Mouse (Mus musculus): ENCODE measurements around the gene Hsh2d. TPM values are rescaled to one million over a fixed set of nuclear protein-coding genes. Genes with fewer than 3 reads are reported as not detected.

Gene Hsh2d
- polyA plus RNA-seq, 1 experiment = not detected

DNA sequence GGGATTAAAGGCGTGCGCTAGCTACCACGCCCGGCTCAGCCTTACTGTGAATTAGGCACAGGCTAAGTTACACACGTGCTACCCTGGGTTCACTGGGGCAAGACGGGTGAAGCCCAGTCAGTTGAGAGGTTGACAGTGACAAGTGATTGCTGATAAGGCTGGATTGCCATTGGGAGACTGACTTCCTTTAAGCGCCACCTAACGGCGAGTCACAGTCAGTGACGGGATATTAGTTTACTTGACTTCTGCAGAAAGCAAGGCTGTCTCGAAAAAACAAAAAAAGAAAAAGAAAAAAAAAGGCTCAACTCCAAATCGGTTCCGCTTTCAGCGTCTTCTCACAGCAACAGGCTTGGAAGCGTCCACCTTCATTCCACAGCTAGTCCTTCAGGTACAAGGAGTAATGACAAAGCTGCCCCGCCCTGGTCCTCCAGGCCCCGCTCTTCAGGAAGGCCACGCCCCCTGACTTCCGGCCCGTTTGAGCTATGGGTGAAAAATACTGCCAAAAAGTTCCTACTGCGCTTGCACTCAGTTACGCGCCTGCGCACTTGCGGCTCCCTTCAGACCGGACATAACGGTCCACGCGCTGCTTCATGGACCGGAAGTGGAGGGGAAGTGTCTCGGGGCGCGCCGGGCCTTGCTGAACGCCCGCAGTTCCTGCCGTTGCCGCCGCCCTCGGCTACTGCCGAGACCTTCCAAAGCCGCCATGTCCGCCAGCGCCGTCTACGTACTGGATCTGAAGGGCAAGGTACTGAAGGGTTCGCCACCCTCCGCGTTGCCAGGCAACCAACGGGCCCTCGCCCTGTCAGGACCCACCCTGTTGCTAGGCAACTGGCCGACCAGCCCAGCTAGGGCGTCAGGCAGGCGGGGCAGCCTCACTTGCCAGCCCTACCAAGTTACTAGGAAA lies 50.3 kb downstream of the Hsh2d start, which contains the start of gene Ap1m1:
Ap1m1 (plus strand) TSS at position 520 of the 904 bp plus-strand sequence.
- H3K4me3 ChIP-seq = peak within 1 kb of the TSS; percentile 76
- H3K36me3 ChIP-seq (ENCODE audit: control insufficient read depth, insufficient read depth) = no peaks in the 10 kb centered on the region
- TF ChIP-seq SRF (IDR thresholded peaks at IDR 0.05; ENCODE audit: control insufficient read depth, insufficient read length, low read depth) (no peak), REST (IDR thresholded peaks at IDR 0.05; ENCODE audit: insufficient read depth, insufficient read length) (no peak), POLR2AphosphoS2 (IDR thresholded peaks at IDR 0.05; ENCODE audit: insufficient read length, low read depth) (peak; percentile 60), MYOG (IDR thresholded peaks at IDR 0.05; ENCODE audit: control insufficient read depth in 1 of 3, insufficient read depth in 1 of 3, insufficient read length in 2 of 3, low read depth in 2 of 3) (peak in 1 of 3 experiments; percentile 45), MYOD1 (IDR thresholded peaks at IDR 0.05; ENCODE audit: control insufficient read depth in 1 of 3, insufficient read length in 2 of 3, low read depth in 2 of 3) (peak in 2 of 3 experiments; percentile 60 to 72), POLR2A (IDR thresholded peaks at IDR 0.05; ENCODE audit: insufficient read length, low read depth) (peak; percentile 72)
- peaks cover 13% of the 10 kb centered on the region for H3K79me2 ChIP-seq (ENCODE audit: control insufficient read depth, insufficient read depth)
- H3ac ChIP-seq (ENCODE audit: control insufficient read depth, insufficient read length) = peak within 1 kb of the TSS; percentile 55
- H3K27me3 ChIP-seq (ENCODE audit: control insufficient read depth, insufficient read depth, insufficient read length) = no peaks in the 10 kb centered on the region
- H3K4me2 ChIP-seq (ENCODE audit: low read depth) = peak within 1 kb of the TSS; percentile 74

DNA sequence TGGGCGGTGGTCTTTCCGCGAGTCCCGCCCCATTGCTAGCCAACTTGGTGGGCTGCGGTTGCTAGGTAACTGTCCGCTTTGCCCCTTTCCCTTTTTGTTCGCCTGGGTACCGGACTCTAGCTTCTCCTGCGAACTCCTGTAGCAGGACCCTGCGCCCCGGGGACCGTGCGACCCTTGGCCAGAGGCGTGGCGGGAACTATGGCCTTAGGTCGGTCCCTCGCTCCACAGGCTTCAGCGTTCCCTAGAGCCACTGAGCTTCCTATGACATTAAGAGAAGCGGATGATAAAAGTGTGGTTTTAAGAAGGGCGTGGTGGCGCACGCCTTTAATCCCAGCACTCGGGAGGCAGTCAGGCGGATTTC lies 50.9 kb downstream of the Hsh2d start:
- H3K4me3 ChIP-seq = peak overlapping the region; percentile 76
- H3K36me3 ChIP-seq (ENCODE audit: control insufficient read depth, insufficient read depth) = no peaks in the 10 kb centered on the region
- no peaks in the 10 kb centered on the region for H3K27me3 ChIP-seq (ENCODE audit: control insufficient read depth, insufficient read depth, insufficient read length)
- H3K4me2 ChIP-seq (ENCODE audit: low read depth) = peak overlapping the region; percentile 74
- TF ChIP-seq USF1 (IDR thresholded peaks at IDR 0.05; ENCODE audit: low read depth) = no peak
- no peak for TF ChIP-seq TCF12 (IDR thresholded peaks at IDR 0.05; ENCODE audit: insufficient read depth, poor library complexity, severe bottlenecking)
- TF ChIP-seq TCF3 (IDR thresholded peaks at IDR 0.05; ENCODE audit: insufficient read length, low read depth) = no peak
- TF ChIP-seq E2F4 (IDR thresholded peaks at IDR 0.05; ENCODE audit: insufficient read depth) = no peak
- TF ChIP-seq CEBPB (IDR thresholded peaks at IDR 0.05; ENCODE audit: insufficient read depth, poor library complexity, severe bottlenecking) = no peak
- TF ChIP-seq SRF (IDR thresholded peaks at IDR 0.05; ENCODE audit: control insufficient read depth, insufficient read length, low read depth) = no peak
- no peak for TF ChIP-seq MYOG (IDR thresholded peaks at IDR 0.05; ENCODE audit: control insufficient read depth in 1 of 3, insufficient read depth in 1 of 3, insufficient read length in 2 of 3, low read depth in 2 of 3)
- no peak for TF ChIP-seq POLR2AphosphoS2 (IDR thresholded peaks at IDR 0.05; ENCODE audit: insufficient read length, low read depth)
- TF ChIP-seq REST (IDR thresholded peaks at IDR 0.05; ENCODE audit: insufficient read depth, insufficient read length) = no peak
- TF ChIP-seq MYOD1 (IDR thresholded peaks at IDR 0.05; ENCODE audit: control insufficient read depth in 1 of 3, insufficient read length in 2 of 3, low read depth in 2 of 3) = no peak
- no peak for TF ChIP-seq POLR2A (IDR thresholded peaks at IDR 0.05; ENCODE audit: insufficient read length, low read depth)
- TF ChIP-seq MAX (IDR thresholded peaks at IDR 0.05; ENCODE audit: low read depth) = no peak
- H3K79me2 ChIP-seq (ENCODE audit: control insufficient read depth, insufficient read depth) = peaks cover 13% of the 10 kb centered on the region
- H3ac ChIP-seq (ENCODE audit: control insufficient read depth, insufficient read length) = peak overlapping the region; percentile 55

DNA sequence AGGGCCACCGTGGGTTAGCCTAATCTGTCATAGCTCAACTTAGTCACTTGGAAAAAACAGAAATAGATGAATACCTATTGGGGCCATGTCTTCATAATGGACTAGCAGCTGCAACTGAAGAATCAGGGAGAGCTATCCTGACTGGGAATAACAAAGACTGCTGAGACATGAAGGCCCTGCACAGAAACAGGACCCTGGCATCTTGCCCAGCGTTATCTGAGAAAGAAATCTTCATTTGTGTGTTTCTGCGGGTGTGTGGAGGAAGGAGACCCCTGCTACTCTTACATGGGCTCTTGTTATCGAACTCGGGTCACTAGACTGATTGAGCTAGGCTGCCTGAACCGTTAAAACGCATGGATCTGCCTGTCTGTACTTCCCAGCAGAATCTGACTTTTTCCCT lies 51.5 kb downstream of the Hsh2d start:
- Histone ChIP-seq H3K79me2 (ENCODE audit: control insufficient read depth, insufficient read depth) (peaks cover 13% of the 10 kb centered on the region), H3K4me2 (ENCODE audit: low read depth) (peak overlapping the region; percentile 74), H3K36me3 (ENCODE audit: control insufficient read depth, insufficient read depth) (no peaks in the 10 kb centered on the region), H3ac (ENCODE audit: control insufficient read depth, insufficient read length) (peak overlapping the region; percentile 55), H3K27me3 (ENCODE audit: control insufficient read depth, insufficient read depth, insufficient read length) (no peaks in the 10 kb centered on the region), H3K4me3 (peak overlapping the region; percentile 76)
- TF ChIP-seq SRF (IDR thresholded peaks at IDR 0.05; ENCODE audit: control insufficient read depth, insufficient read length, low read depth) (no peak), CEBPB (IDR thresholded peaks at IDR 0.05; ENCODE audit: insufficient read depth, poor library complexity, severe bottlenecking) (no peak), POLR2AphosphoS2 (IDR thresholded peaks at IDR 0.05; ENCODE audit: insufficient read length, low read depth) (no peak), MAX (IDR thresholded peaks at IDR 0.05; ENCODE audit: low read depth) (no peak), MYOD1 (IDR thresholded peaks at IDR 0.05; ENCODE audit: control insufficient read depth in 1 of 3, insufficient read length in 2 of 3, low read depth in 2 of 3) (no peak), POLR2A (IDR thresholded peaks at IDR 0.05; ENCODE audit: insufficient read length, low read depth) (no peak), E2F4 (IDR thresholded peaks at IDR 0.05; ENCODE audit: insufficient read depth) (no peak), USF1 (IDR thresholded peaks at IDR 0.05; ENCODE audit: low read depth) (no peak), TCF3 (IDR thresholded peaks at IDR 0.05; ENCODE audit: insufficient read length, low read depth) (no peak), MYOG (IDR thresholded peaks at IDR 0.05; ENCODE audit: control insufficient read depth in 1 of 3, insufficient read depth in 1 of 3, insufficient read length in 2 of 3, low read depth in 2 of 3) (no peak), TCF12 (IDR thresholded peaks at IDR 0.05; ENCODE audit: insufficient read depth, poor library complexity, severe bottlenecking) (no peak), REST (IDR thresholded peaks at IDR 0.05; ENCODE audit: insufficient read depth, insufficient read length) (no peak)

DNA sequence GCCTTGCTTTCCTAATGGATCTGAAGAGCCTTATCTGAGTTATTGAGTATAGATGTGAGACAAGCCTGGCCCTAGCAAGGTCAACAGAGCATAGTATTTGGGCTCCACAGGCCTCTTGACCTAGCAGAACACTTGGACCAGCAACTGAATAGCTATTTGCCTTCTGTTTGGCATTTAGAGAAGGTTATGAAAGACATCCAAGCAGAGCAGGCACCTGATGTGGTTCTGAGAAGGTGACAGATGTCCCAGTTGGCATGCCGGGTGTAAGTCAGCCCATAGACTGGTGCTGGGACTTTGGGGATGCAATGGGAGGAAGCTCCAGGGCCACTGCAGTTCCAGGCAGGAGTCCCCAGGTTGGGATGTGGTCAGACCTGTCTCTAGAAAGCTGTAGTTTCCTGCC lies 52.8 kb downstream of the Hsh2d start:
- H3K4me2 ChIP-seq (ENCODE audit: low read depth) = no peak overlapping the region
- no peaks in the 10 kb centered on the region for H3K36me3 ChIP-seq (ENCODE audit: control insufficient read depth, insufficient read depth)
- no peak for TF ChIP-seq MYOG (IDR thresholded peaks at IDR 0.05; ENCODE audit: control insufficient read depth in 1 of 3, insufficient read depth in 1 of 3, insufficient read length in 2 of 3, low read depth in 2 of 3)
- TF ChIP-seq POLR2A (IDR thresholded peaks at IDR 0.05; ENCODE audit: insufficient read length, low read depth) = no peak
- TF ChIP-seq E2F4 (IDR thresholded peaks at IDR 0.05; ENCODE audit: insufficient read depth) = no peak
- TF ChIP-seq CEBPB (IDR thresholded peaks at IDR 0.05; ENCODE audit: insufficient read depth, poor library complexity, severe bottlenecking) = no peak
- TF ChIP-seq SRF (IDR thresholded peaks at IDR 0.05; ENCODE audit: control insufficient read depth, insufficient read length, low read depth) = no peak
- no peak for TF ChIP-seq MAX (IDR thresholded peaks at IDR 0.05; ENCODE audit: low read depth)
- TF ChIP-seq TCF12 (IDR thresholded peaks at IDR 0.05; ENCODE audit: insufficient read depth, poor library complexity, severe bottlenecking) = no peak
- TF ChIP-seq POLR2AphosphoS2 (IDR thresholded peaks at IDR 0.05; ENCODE audit: insufficient read length, low read depth) = no peak
- TF ChIP-seq USF1 (IDR thresholded peaks at IDR 0.05; ENCODE audit: low read depth) = no peak
- no peak overlapping the region for H3ac ChIP-seq (ENCODE audit: control insufficient read depth, insufficient read length)
- H3K27me3 ChIP-seq (ENCODE audit: control insufficient read depth, insufficient read depth, insufficient read length) = no peaks in the 10 kb centered on the region
- H3K4me3 ChIP-seq = no peak overlapping the region
- peaks cover 13% of the 10 kb centered on the region for H3K79me2 ChIP-seq (ENCODE audit: control insufficient read depth, insufficient read depth)
